Mouse (Mus musculus) heart, postnatal 0 days (tissue): ENCODE results near the gene Serpina10.

Experiments used
- CTCF ChIP-seq: IDR thresholded peaks from 2 replicates; pipeline ENCODE4 v1.5.1; 2016; ENCODE audit warnings: antibody characterized with exemption, control low read depth, low read depth
- EP300 ChIP-seq: IDR thresholded peaks from 2 replicates; pipeline ENCODE4 v1.6.1; 2016; ENCODE audit warnings: antibody characterized with exemption, low read depth

GRCm38 (mm10) chr12:103671483-103671882, 40.2 kb upstream of the Serpina10 start:
- TF ChIP-seq CTCF (no peak), EP300 (no peak)
